Mouse (Mus musculus): Measurements from ENCODE around the gene Arhgef2. TPM values are rescaled to one million over a fixed set of nuclear protein-coding genes. Genes with fewer than 3 reads are reported as not detected.

The Arhgef2 gene
- polyA plus RNA-seq, 1 experiment from 2014 or later, result 170 TPM

GRCm38 (mm10) chr3:88566536-88567061, 39.2 kb upstream of the Arhgef2 start:
- no peak overlapping the region for H3K4me3 ChIP-seq (ENCODE audit: low read depth, low read length)
- H3K4me1 ChIP-seq (ENCODE audit: insufficient read depth, low read depth, low read length), result no peaks in the 10 kb centered on the region
- peaks cover 50% of the 10 kb centered on the region for H3K36me3 ChIP-seq (ENCODE audit: insufficient read depth, low read length)
- H3K27ac ChIP-seq (ENCODE audit: low read length), result no peak overlapping the region
- no peak for DNase-seq (ENCODE audit: low spot score)
- 82% methylated on average over 4 of the region's 4 CpGs for WGBS
- no peak for TF ChIP-seq CTCF (IDR thresholded peaks at IDR 0.05)
- no peak for TF ChIP-seq EP300 (IDR thresholded peaks at IDR 0.05)
- no peaks in the 10 kb centered on the region for H3K9me3 ChIP-seq (ENCODE audit: low read length)
- H3K9ac ChIP-seq (replicated peaks; ENCODE audit: low read depth), result no peak overlapping the region
- no peaks in the 10 kb centered on the region for H3K27me3 ChIP-seq (replicated peaks; ENCODE audit: insufficient read depth, low read length)
- H3K4me2 ChIP-seq (replicated peaks; ENCODE audit: low read depth, low read length), result no peak overlapping the region
- no peak for ATAC-seq

- Histone ChIP-seq H3K4me1 (ENCODE audit: insufficient read depth, low read depth, low read length) (no peaks in the 10 kb centered on the region), H3K36me3 (ENCODE audit: insufficient read depth, low read length) (peaks cover 46% of the 10 kb centered on the region), H3K9ac (replicated peaks; ENCODE audit: low read depth) (no peak overlapping the region), H3K9me3 (ENCODE audit: low read length) (no peaks in the 10 kb centered on the region), H3K4me3 (ENCODE audit: low read depth, low read length) (no peak overlapping the region), H3K4me2 (replicated peaks; ENCODE audit: low read depth, low read length) (no peak overlapping the region), H3K27me3 (replicated peaks; ENCODE audit: insufficient read depth, low read length) (no peaks in the 10 kb centered on the region), H3K27ac (ENCODE audit: low read length) (no peak overlapping the region)
- WGBS, result 67% methylated on average over 6 of the region's 6 CpGs
- DNase-seq (ENCODE audit: low spot score) (no peak), ATAC-seq (no peak)
- TF ChIP-seq CTCF (IDR thresholded peaks at IDR 0.05) (no peak), EP300 (IDR thresholded peaks at IDR 0.05) (no peak)
These were observed 37.9 kb upstream of the Arhgef2 start for GRCm38 (mm10) chr3:88567892-88568291.

GRCm38 (mm10) chr3:88568615-88569014, 37.2 kb upstream of the Arhgef2 start:
- no peak overlapping the region for H3K27ac ChIP-seq (ENCODE audit: low read length)
- no peak overlapping the region for H3K9ac ChIP-seq (replicated peaks; ENCODE audit: low read depth)
- DNase-seq (ENCODE audit: low spot score) (no peak), ATAC-seq (no peak)
- no peaks in the 10 kb centered on the region for H3K27me3 ChIP-seq (replicated peaks; ENCODE audit: insufficient read depth, low read length)
- H3K4me3 ChIP-seq (ENCODE audit: low read depth, low read length), result no peak overlapping the region
- H3K9me3 ChIP-seq (ENCODE audit: low read length), result no peaks in the 10 kb centered on the region
- TF ChIP-seq EP300 (IDR thresholded peaks at IDR 0.05) (no peak), CTCF (IDR thresholded peaks at IDR 0.05) (no peak)
- H3K4me2 ChIP-seq (replicated peaks; ENCODE audit: low read depth, low read length), result no peak overlapping the region
- H3K4me1 ChIP-seq (ENCODE audit: insufficient read depth, low read depth, low read length), result no peaks in the 10 kb centered on the region
- peaks cover 43% of the 10 kb centered on the region for H3K36me3 ChIP-seq (ENCODE audit: insufficient read depth, low read length)
- WGBS, result 96% methylated on average over 2 of the region's 2 CpGs

GRCm38 (mm10) chr3:88569093-88569492, 36.7 kb upstream of the Arhgef2 start:
- Histone ChIP-seq H3K9me3 (ENCODE audit: low read length) (no peaks in the 10 kb centered on the region), H3K36me3 (ENCODE audit: insufficient read depth, low read length) (peaks cover 38% of the 10 kb centered on the region), H3K4me1 (ENCODE audit: insufficient read depth, low read depth, low read length) (no peaks in the 10 kb centered on the region), H3K27me3 (replicated peaks; ENCODE audit: insufficient read depth, low read length) (no peaks in the 10 kb centered on the region), H3K4me2 (replicated peaks; ENCODE audit: low read depth, low read length) (no peak overlapping the region), H3K9ac (replicated peaks; ENCODE audit: low read depth) (no peak overlapping the region), H3K4me3 (ENCODE audit: low read depth, low read length) (no peak overlapping the region), H3K27ac (ENCODE audit: low read length) (no peak overlapping the region)
- TF ChIP-seq CTCF (IDR thresholded peaks at IDR 0.05) (no peak), EP300 (IDR thresholded peaks at IDR 0.05) (no peak)
- DNase-seq (ENCODE audit: low spot score) (no peak), ATAC-seq (peak; percentile 47; the same call in 1 of the 2 replicates)
- WGBS, result 69% methylated on average over 2 of the region's 2 CpGs

DNA sequence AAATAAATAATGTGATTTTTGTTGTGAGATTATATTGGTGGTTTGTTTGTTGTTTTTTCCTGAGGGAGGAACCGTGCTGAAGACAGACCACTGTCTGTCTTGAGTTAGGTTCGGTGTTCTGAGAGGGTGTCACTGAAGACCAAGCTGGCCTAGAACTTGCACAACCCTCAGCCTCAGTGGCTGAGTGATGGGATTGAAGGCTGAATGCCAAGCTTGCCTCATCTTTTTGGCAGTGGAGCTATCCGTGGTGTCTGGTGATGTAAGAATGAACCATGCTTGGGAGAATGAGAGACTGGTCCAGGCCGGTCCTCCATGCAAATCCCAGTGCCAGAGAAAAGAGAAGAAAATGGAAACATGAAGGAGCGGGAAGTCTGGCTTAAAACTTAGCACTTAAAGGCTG, 36.1 kb upstream of the Arhgef2 start:
- Histone ChIP-seq H3K36me3 (ENCODE audit: insufficient read depth, low read length) (peaks cover 32% of the 10 kb centered on the region), H3K4me2 (replicated peaks; ENCODE audit: low read depth, low read length) (no peak overlapping the region), H3K9ac (replicated peaks; ENCODE audit: low read depth) (no peak overlapping the region), H3K4me1 (ENCODE audit: insufficient read depth, low read depth, low read length) (no peaks in the 10 kb centered on the region), H3K27ac (ENCODE audit: low read length) (no peak overlapping the region), H3K9me3 (ENCODE audit: low read length) (no peaks in the 10 kb centered on the region), H3K4me3 (ENCODE audit: low read depth, low read length) (no peak overlapping the region), H3K27me3 (replicated peaks; ENCODE audit: insufficient read depth, low read length) (no peaks in the 10 kb centered on the region)
- DNase-seq (ENCODE audit: low spot score) (peak; percentile 63), ATAC-seq (peak; percentile 69)
- TF ChIP-seq CTCF (IDR thresholded peaks at IDR 0.05) (no peak), EP300 (IDR thresholded peaks at IDR 0.05) (no peak)
- 72% methylated on average over 5 of the region's 5 CpGs for WGBS

- WGBS, result 85% methylated on average over 10 of the region's 10 CpGs
- TF ChIP-seq CTCF (IDR thresholded peaks at IDR 0.05) (no peak), EP300 (IDR thresholded peaks at IDR 0.05) (no peak)
- no peak for ATAC-seq
These were observed 35.4 kb upstream of the Arhgef2 start for GRCm38 (mm10) chr3:88570341-88570740.

GRCm38 (mm10) chr3:88571856-88572255, 33.9 kb upstream of the Arhgef2 start:
- Histone ChIP-seq H3K27me3 (replicated peaks; ENCODE audit: insufficient read depth, low read length) (no peaks in the 10 kb centered on the region), H3K4me2 (replicated peaks; ENCODE audit: low read depth, low read length) (no peak overlapping the region), H3K4me1 (ENCODE audit: insufficient read depth, low read depth, low read length) (no peaks in the 10 kb centered on the region), H3K9ac (replicated peaks; ENCODE audit: low read depth) (no peak overlapping the region), H3K9me3 (ENCODE audit: low read length) (no peaks in the 10 kb centered on the region), H3K4me3 (ENCODE audit: low read depth, low read length) (no peak overlapping the region), H3K27ac (ENCODE audit: low read length) (no peak overlapping the region), H3K36me3 (ENCODE audit: insufficient read depth, low read length) (peaks cover 10% of the 10 kb centered on the region; the same call in 1 of the 2 replicates)
- WGBS, result 94% methylated on average over 1 of the region's 1 CpGs
- TF ChIP-seq CTCF (IDR thresholded peaks at IDR 0.05) (no peak), EP300 (IDR thresholded peaks at IDR 0.05) (no peak)
- DNase-seq (ENCODE audit: low spot score) (no peak), ATAC-seq (no peak)

More at GRCm38 (mm10) chr3:88570341-88570740, 35.4 kb upstream of the Arhgef2 start:
- no peak overlapping the region for H3K27ac ChIP-seq (ENCODE audit: low read length)
- no peak overlapping the region for H3K4me2 ChIP-seq (replicated peaks; ENCODE audit: low read depth, low read length)
- peaks cover 25% of the 10 kb centered on the region for H3K36me3 ChIP-seq (ENCODE audit: insufficient read depth, low read length)
- H3K9ac ChIP-seq (replicated peaks; ENCODE audit: low read depth), result no peak overlapping the region
- no peaks in the 10 kb centered on the region for H3K27me3 ChIP-seq (replicated peaks; ENCODE audit: insufficient read depth, low read length)
- no peaks in the 10 kb centered on the region for H3K9me3 ChIP-seq (ENCODE audit: low read length)
- no peak overlapping the region for H3K4me3 ChIP-seq (ENCODE audit: low read depth, low read length)
- no peaks in the 10 kb centered on the region for H3K4me1 ChIP-seq (ENCODE audit: insufficient read depth, low read depth, low read length)
- no peak for DNase-seq (ENCODE audit: low spot score)
